Mouse (Mus musculus): Measurements from ENCODE around the gene 4931406P16Rik. TPM values are rescaled to one million over a fixed set of nuclear protein-coding genes. Genes with fewer than 3 reads are reported as not detected.

The 4931406P16Rik gene
- polyA plus RNA-seq (2012; rRNA removed; ENCODE audit: low replicate concordance): 40.0 and 54.0 TPM in 2 replicates

DNA sequence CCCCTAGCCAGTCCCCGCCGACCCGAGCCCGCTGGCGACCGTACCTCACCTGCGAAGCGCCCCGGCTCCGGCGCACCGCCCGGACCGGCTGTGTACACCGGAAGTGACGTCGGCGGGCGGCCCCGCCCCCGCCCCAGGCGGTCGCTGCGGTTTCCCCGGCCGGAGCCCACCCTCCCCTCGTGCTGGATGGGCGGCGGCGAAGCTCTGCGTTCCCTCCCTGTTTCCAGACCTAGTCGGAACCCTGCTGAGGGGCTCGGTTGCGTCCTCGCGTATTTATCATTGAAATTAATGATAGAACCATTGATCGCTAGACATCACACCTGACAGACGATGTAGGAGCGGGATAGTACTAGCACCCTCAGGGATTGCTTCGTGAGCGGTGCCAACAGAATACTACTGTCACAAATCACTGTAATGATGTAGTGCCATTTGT, at the start of gene 4931406P16Rik:
TSS of gene 4931406P16Rik (minus strand) at position 109 of the 433 bp plus-strand sequence.

DNA sequence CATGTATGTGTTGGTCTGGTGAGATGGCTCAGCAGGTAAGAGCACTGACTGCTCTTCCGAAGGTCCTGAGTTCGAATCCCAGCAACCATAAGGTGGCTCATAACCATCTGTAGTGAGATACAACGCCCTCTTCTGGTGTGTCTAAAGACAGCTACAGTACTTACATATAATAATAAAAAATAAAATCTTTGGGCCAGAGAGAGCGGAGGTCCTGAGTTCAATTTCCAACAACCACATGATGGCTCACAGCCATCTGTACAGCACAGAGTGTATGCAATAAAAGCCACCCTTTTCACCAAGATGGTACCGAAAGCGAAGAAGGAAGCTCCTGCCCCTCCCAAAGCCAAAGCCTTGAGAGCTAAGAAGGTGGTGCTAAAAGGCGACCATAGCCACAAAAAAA, 62.6 kb downstream of the 4931406P16Rik start, which contains the start of gene Gm6096:
TSS of gene Gm6096 (plus strand) at position 301 of the 400 bp plus-strand sequence.

DNA sequence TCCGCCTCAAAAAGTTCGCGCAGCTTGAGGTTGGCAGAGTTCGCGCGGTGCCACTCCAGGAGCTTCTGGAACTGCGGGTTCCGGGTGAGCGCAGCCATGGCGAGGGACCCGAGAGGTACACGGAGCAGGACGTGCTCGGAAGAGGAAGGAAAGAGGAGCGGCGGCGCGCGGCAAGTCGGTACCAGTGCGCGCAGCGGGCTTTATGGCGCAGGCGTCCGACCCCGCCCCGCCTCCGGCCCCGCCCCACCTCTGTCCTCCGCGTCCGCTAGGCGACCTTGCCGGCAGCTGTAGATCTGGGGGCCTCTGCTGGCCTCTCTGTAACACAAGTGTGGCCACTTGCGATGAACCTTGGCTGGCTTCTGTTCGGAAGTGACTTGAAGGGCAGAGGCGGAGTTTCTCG, 83.2 kb downstream of the 4931406P16Rik start, which contains the start of gene Gpi1:
TSS of gene Gpi1 (minus strand) at position 221 of the 400 bp plus-strand sequence.

DNA sequence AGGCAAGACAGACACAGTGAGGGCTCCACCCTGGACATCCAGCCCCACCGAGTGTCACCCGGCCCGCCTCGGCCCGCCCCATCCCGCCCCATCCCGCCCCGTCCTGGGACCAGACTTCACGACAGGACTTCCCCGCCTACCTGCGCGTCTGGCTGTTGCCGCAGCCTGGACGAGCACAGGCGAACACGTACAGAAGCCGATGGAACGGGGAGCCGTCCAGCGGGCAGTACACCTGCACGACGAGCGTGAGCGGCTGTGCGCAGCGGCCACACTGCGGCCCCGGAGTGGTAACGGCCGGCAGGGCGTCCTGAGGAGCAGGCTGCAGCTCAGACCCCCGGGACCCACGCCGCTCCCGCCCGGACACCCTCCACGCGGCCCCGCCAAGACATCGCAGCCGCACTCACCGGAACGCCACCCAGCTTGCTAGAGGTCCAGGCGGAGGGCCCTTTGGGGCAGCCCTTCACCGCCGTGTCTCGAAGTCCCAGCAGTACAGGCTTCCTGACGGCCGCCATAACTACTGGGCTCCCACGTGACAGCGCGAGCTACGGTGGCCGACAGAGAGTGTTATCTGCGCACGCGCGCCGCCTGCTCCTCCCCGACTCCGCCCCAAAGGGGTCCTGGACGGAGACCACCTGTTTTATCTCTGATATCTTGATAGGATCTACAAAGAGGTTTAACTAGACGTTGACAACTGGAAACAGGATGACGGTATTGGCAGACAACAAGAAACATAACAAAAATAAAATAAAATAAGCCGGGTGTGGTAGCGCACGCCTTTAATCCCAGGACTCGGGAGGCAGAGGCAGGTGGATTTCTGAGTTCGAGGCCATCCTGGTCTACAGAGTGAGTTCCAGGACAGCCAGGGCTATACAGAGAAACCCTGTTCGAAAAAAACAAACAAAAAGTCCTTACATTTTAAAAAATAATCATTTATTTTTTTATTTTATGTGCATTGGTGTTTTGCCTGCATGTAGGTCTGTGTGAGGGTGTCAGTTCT, 116.9 kb downstream of the 4931406P16Rik start, which contains the start of gene Pdcd2l:
TSS of gene Pdcd2l (minus strand) at position 530 of the 997 bp plus-strand sequence.

Other genes with a start within 250 kb of the 4931406P16Rik start
- not detected in 2 replicates for gene Scgb1b30, start 218.1 kb downstream of the 4931406P16Rik start, polyA plus RNA-seq (2012; rRNA removed; ENCODE audit: low replicate concordance)
- gene Wtip, start 180.3 kb downstream of the 4931406P16Rik start, polyA plus RNA-seq (2012; rRNA removed; ENCODE audit: low replicate concordance): 27.8 and 42.8 TPM in 2 replicates
- gene Uba2, start 144.0 kb downstream of the 4931406P16Rik start, polyA plus RNA-seq (2012; rRNA removed; ENCODE audit: low replicate concordance): 52.8 and 63.0 TPM in 2 replicates
- gene Pdcd2l, start 116.9 kb downstream of the 4931406P16Rik start, polyA plus RNA-seq (2012; rRNA removed; ENCODE audit: low replicate concordance): 21.2 and 27.0 TPM in 2 replicates
- gene Gpi1, start 83.2 kb downstream of the 4931406P16Rik start, polyA plus RNA-seq (2012; rRNA removed; ENCODE audit: low replicate concordance): 358 and 363 TPM in 2 replicates
- gene Gm6096, start 62.5 kb downstream of the 4931406P16Rik start, polyA plus RNA-seq (2012; rRNA removed; ENCODE audit: low replicate concordance): not detected in 2 replicates
- 65.9 and 105 TPM in 2 replicates for gene Lsm14a, start 79.8 kb upstream of the 4931406P16Rik start, polyA plus RNA-seq (2012; rRNA removed; ENCODE audit: low replicate concordance)

Measured in subcutaneous adipose tissue, adult 2 months (tissue).